In genomic region chr11:96252541-96253120, GRCm38 (mm10) we compare ENCODE assay signal across 13 mouse cellular contexts. TPM values are rescaled to one million over a fixed set of nuclear protein-coding genes. Genes with fewer than 3 reads are reported as not detected.
DNase-seq lines count a peak whose midpoint lies in the region; ATAC-seq and TF ChIP-seq lines count a peak whose summit lies in the region.
"Had no signal": no experiment of that assay in that cellular context is flagged by ENCODE, and none has a peak within 500 bp of the region (broad histone marks: within the 10 kb centered on the region; RNA-seq: fewer than 3 reads in every experiment).

No protein-coding gene starts in this region.

- H3K4me3 ChIP-seq in kidney, embryonic 16.5 days (ENCODE audit: low read length): peak overlapping the region; percentile 81
- no peak overlapping the region for H3K4me3 ChIP-seq in embryonic facial prominence, embryonic 10.5 days
- peak overlapping the region; percentile 77 for H3K4me3 ChIP-seq in kidney, postnatal 0 days (replicated peaks; ENCODE audit: low read depth, low read length)
- H3K4me3 ChIP-seq in neural tube, embryonic 13.5 days: peak overlapping the region; percentile 58
- no peak overlapping the region for H3K4me3 ChIP-seq in heart, embryonic 12.5 days
- H3K4me3 ChIP-seq: liver, embryonic 12.5 days had no signal

- peak overlapping the region; percentile 97 for H3K9ac ChIP-seq in kidney, embryonic 16.5 days (replicated peaks; ENCODE audit: low read length)
- peak overlapping the region; percentile 91 for H3K9ac ChIP-seq in kidney, postnatal 0 days (ENCODE audit: low read depth, low read length)
- peak overlapping the region; percentile 83 for H3K9ac ChIP-seq in neural tube, embryonic 13.5 days
- no peak overlapping the region for H3K9ac ChIP-seq in heart, embryonic 12.5 days
- H3K9ac ChIP-seq: liver, embryonic 12.5 days had no signal

- no peak for TF ChIP-seq CTCF in kidney, postnatal 0 days (IDR thresholded peaks at IDR 0.05; ENCODE audit: low read depth)

- H3K4me1 ChIP-seq in kidney, embryonic 16.5 days (ENCODE audit: insufficient read depth, low read length): peaks cover 48% of the 10 kb centered on the region
- peaks cover 4% of the 10 kb centered on the region; the same call in 1 of the 2 replicates for H3K4me1 ChIP-seq in embryonic facial prominence, embryonic 10.5 days
- H3K4me1 ChIP-seq in kidney, postnatal 0 days (replicated peaks; ENCODE audit: insufficient read depth, low read length): peaks cover 26% of the 10 kb centered on the region
- peaks cover 58% of the 10 kb centered on the region for H3K4me1 ChIP-seq in neural tube, embryonic 13.5 days (replicated peaks)
- peaks cover 3% of the 10 kb centered on the region; the same call in 1 of the 2 replicates for H3K4me1 ChIP-seq in heart, embryonic 12.5 days (replicated peaks)
- H3K4me1 ChIP-seq: liver, embryonic 12.5 days had no signal

- no peak for DNase-seq in kidney, adult 8-10 months
- peak; percentile 15 for DNase-seq in embryonic facial prominence, embryonic 10.5 days (ENCODE audit: low spot score)
- DNase-seq in kidney, postnatal 0 days (ENCODE audit: low spot score): no peak
- no peak for DNase-seq in cerebellum, postnatal 4 days (ENCODE audit: low spot score in 2 of 2)
- DNase-seq: heart, adult 11 months; heart, postnatal 14 days; thymus, postnatal 14 days had no signal

- H3K27ac ChIP-seq in kidney, embryonic 16.5 days (ENCODE audit: low read length): peak overlapping the region; percentile 94
- no peak overlapping the region for H3K27ac ChIP-seq in embryonic facial prominence, embryonic 10.5 days (replicated peaks)
- peak overlapping the region; percentile 92 for H3K27ac ChIP-seq in kidney, postnatal 0 days
- H3K27ac ChIP-seq in neural tube, embryonic 13.5 days (replicated peaks): peak overlapping the region; percentile 78
- no peak overlapping the region for H3K27ac ChIP-seq in heart, embryonic 12.5 days (ENCODE audit: poor library complexity, severe bottlenecking)
- H3K27ac ChIP-seq: liver, embryonic 12.5 days; macrophage had no signal

- H3K27me3 ChIP-seq in kidney, embryonic 16.5 days (ENCODE audit: insufficient read depth, low read length): no peaks in the 10 kb centered on the region
- H3K27me3 ChIP-seq in embryonic facial prominence, embryonic 10.5 days (replicated peaks; ENCODE audit: low read depth, poor library complexity, severe bottlenecking): peaks cover 100% of the 10 kb centered on the region
- no peaks in the 10 kb centered on the region for H3K27me3 ChIP-seq in kidney, postnatal 0 days (ENCODE audit: insufficient read depth, low read length)
- H3K27me3 ChIP-seq in neural tube, embryonic 13.5 days: peaks cover 65% of the 10 kb centered on the region
- H3K27me3 ChIP-seq in heart, embryonic 12.5 days (replicated peaks): peaks cover 100% of the 10 kb centered on the region

- no peaks in the 10 kb centered on the region for H3K36me3 ChIP-seq in kidney, embryonic 16.5 days (ENCODE audit: insufficient read depth, low read length)
- no peaks in the 10 kb centered on the region for H3K36me3 ChIP-seq in embryonic facial prominence, embryonic 10.5 days (replicated peaks)
- H3K36me3 ChIP-seq in kidney, postnatal 0 days (ENCODE audit: insufficient read depth, low read length): no peaks in the 10 kb centered on the region
- no peaks in the 10 kb centered on the region for H3K36me3 ChIP-seq in neural tube, embryonic 13.5 days
- H3K36me3 ChIP-seq in heart, embryonic 12.5 days: no peaks in the 10 kb centered on the region
- H3K36me3 ChIP-seq: liver, embryonic 12.5 days had no signal

- 10% methylated on average over 12 of the region's 12 CpGs for WGBS in kidney, embryonic 16.5 days
- 2% methylated on average over 12 of the region's 12 CpGs for WGBS in embryonic facial prominence, embryonic 10.5 days
- 9% methylated on average over 12 of the region's 12 CpGs for WGBS in kidney, postnatal 0 days
- WGBS in neural tube, embryonic 13.5 days: 2% methylated on average over 12 of the region's 12 CpGs
- WGBS in heart, embryonic 12.5 days: 6% methylated on average over 12 of the region's 12 CpGs

- ATAC-seq in kidney, embryonic 16.5 days (ENCODE audit: low FRiP score, low TSS enrichment): no peak
- no peak for ATAC-seq in kidney, postnatal 0 days (replicated peaks; ENCODE audit: low FRiP score, low read depth)
- ATAC-seq in neural tube, embryonic 13.5 days (ENCODE audit: low read depth): no peak
- ATAC-seq in heart, embryonic 12.5 days (ENCODE audit: insufficient number of reproducible peaks, low FRiP score): no peak
- ATAC-seq: liver, embryonic 12.5 days had no signal

- no peaks in the 10 kb centered on the region for H3K9me3 ChIP-seq in kidney, embryonic 16.5 days (ENCODE audit: low read length)
- H3K9me3 ChIP-seq in embryonic facial prominence, embryonic 10.5 days: no peaks in the 10 kb centered on the region
- H3K9me3 ChIP-seq in kidney, postnatal 0 days (replicated peaks; ENCODE audit: low read length): no peaks in the 10 kb centered on the region
- H3K9me3 ChIP-seq in neural tube, embryonic 13.5 days: no peaks in the 10 kb centered on the region
- no peaks in the 10 kb centered on the region for H3K9me3 ChIP-seq in heart, embryonic 12.5 days (replicated peaks)
- H3K9me3 ChIP-seq: liver, embryonic 12.5 days had no signal

- H3K4me2 ChIP-seq in kidney, embryonic 16.5 days (replicated peaks; ENCODE audit: low read depth, low read length): peak overlapping the region; percentile 66
- peak overlapping the region; percentile 65 for H3K4me2 ChIP-seq in kidney, postnatal 0 days (ENCODE audit: low read length)
- peak overlapping the region; percentile 64 for H3K4me2 ChIP-seq in neural tube, embryonic 13.5 days
- H3K4me2 ChIP-seq in heart, embryonic 12.5 days: no peak overlapping the region
- H3K4me2 ChIP-seq: liver, embryonic 12.5 days had no signal

RNA-seq across cellular contexts. Expression of gene Hoxb9, which starts 18.6 kb away (rescaled TPM):
- 21.5 and 24.5 TPM in 2 replicates for polyA plus RNA-seq in kidney, embryonic 16.5 days (2015; fragmentation: Nextera tagmentation; extraction: Ambion mirVana)
- polyA plus RNA-seq in embryonic facial prominence, embryonic 10.5 days (2016; fragmentation: Nextera tagmentation; extraction: Ambion mirVana): not detected in 2 replicates
- polyA plus RNA-seq in kidney, postnatal 0 days (2015; fragmentation: Nextera tagmentation; extraction: Ambion mirVana): 22.6 and 23.1 TPM in 2 replicates
- 72.9 and 74.7 TPM in 2 replicates for polyA plus RNA-seq in neural tube, embryonic 13.5 days (2015; fragmentation: Nextera tagmentation; extraction: Ambion mirVana)
- polyA plus RNA-seq in heart, embryonic 12.5 days (2016; fragmentation: Nextera tagmentation; extraction: Ambion mirVana): 0.06 TPM in 1 of 2 replicates, not detected in the other
- polyA plus RNA-seq: cortical plate, adult 2 months; liver, embryonic 12.5 days; macrophage had no signal

RNA-seq across cellular contexts. Expression of gene Hoxb8, which starts 29.1 kb away (rescaled TPM):
- polyA plus RNA-seq in kidney, embryonic 16.5 days (2015; fragmentation: Nextera tagmentation; extraction: Ambion mirVana): 9.5 and 12.9 TPM in 2 replicates
- polyA plus RNA-seq in embryonic facial prominence, embryonic 10.5 days (2016; fragmentation: Nextera tagmentation; extraction: Ambion mirVana): not detected in 2 replicates
- 8.7 and 12.2 TPM in 2 replicates for polyA plus RNA-seq in kidney, postnatal 0 days (2015; fragmentation: Nextera tagmentation; extraction: Ambion mirVana)
- 81.7 and 114 TPM in 2 replicates for polyA plus RNA-seq in neural tube, embryonic 13.5 days (2015; fragmentation: Nextera tagmentation; extraction: Ambion mirVana)
- 0.06 TPM in 1 of 2 replicates, not detected in the other for polyA plus RNA-seq in heart, embryonic 12.5 days (2016; fragmentation: Nextera tagmentation; extraction: Ambion mirVana)
- polyA plus RNA-seq: cortical plate, adult 2 months; liver, embryonic 12.5 days; macrophage had no signal

RNA-seq across cellular contexts. Expression of gene Hoxb7, which starts 33.8 kb away (rescaled TPM):
- polyA plus RNA-seq in kidney, embryonic 16.5 days (2015; fragmentation: Nextera tagmentation; extraction: Ambion mirVana): 60.9 and 68.3 TPM in 2 replicates
- not detected in 2 replicates for polyA plus RNA-seq in embryonic facial prominence, embryonic 10.5 days (2016; fragmentation: Nextera tagmentation; extraction: Ambion mirVana)
- polyA plus RNA-seq in kidney, postnatal 0 days (2015; fragmentation: Nextera tagmentation; extraction: Ambion mirVana): 56.1 and 58.9 TPM in 2 replicates
- polyA plus RNA-seq in neural tube, embryonic 13.5 days (2015; fragmentation: Nextera tagmentation; extraction: Ambion mirVana): 124 and 125 TPM in 2 replicates
- 0.14 and 0.22 TPM in 2 replicates for polyA plus RNA-seq in heart, embryonic 12.5 days (2016; fragmentation: Nextera tagmentation; extraction: Ambion mirVana)
- polyA plus RNA-seq: cortical plate, adult 2 months; macrophage had no signal

RNA-seq across cellular contexts. Expression of gene Hoxb6, which starts 39.6 kb away (rescaled TPM):
- polyA plus RNA-seq in kidney, embryonic 16.5 days (2015; fragmentation: Nextera tagmentation; extraction: Ambion mirVana): 50.3 and 55.7 TPM in 2 replicates
- polyA plus RNA-seq in embryonic facial prominence, embryonic 10.5 days (2016; fragmentation: Nextera tagmentation; extraction: Ambion mirVana): 0.15 TPM in 1 of 2 replicates, not detected in the other
- 45.0 and 47.8 TPM in 2 replicates for polyA plus RNA-seq in kidney, postnatal 0 days (2015; fragmentation: Nextera tagmentation; extraction: Ambion mirVana)
- 171 and 174 TPM in 2 replicates for polyA plus RNA-seq in neural tube, embryonic 13.5 days (2015; fragmentation: Nextera tagmentation; extraction: Ambion mirVana)
- 0.62 TPM in 1 of 2 replicates, not detected in the other for polyA plus RNA-seq in heart, embryonic 12.5 days (2016; fragmentation: Nextera tagmentation; extraction: Ambion mirVana)
- polyA plus RNA-seq: cortical plate, adult 2 months; macrophage had no signal

RNA-seq across cellular contexts. Expression of gene Hoxb5, which starts 50.5 kb away (rescaled TPM):
- 19.2 and 24.3 TPM in 2 replicates for polyA plus RNA-seq in kidney, embryonic 16.5 days (2015; fragmentation: Nextera tagmentation; extraction: Ambion mirVana)
- polyA plus RNA-seq in embryonic facial prominence, embryonic 10.5 days (2016; fragmentation: Nextera tagmentation; extraction: Ambion mirVana): 0.07 and 0.28 TPM in 2 replicates
- 10.2 and 12.9 TPM in 2 replicates for polyA plus RNA-seq in kidney, postnatal 0 days (2015; fragmentation: Nextera tagmentation; extraction: Ambion mirVana)
- polyA plus RNA-seq in neural tube, embryonic 13.5 days (2015; fragmentation: Nextera tagmentation; extraction: Ambion mirVana): 67.1 and 88.3 TPM in 2 replicates
- polyA plus RNA-seq in heart, embryonic 12.5 days (2016; fragmentation: Nextera tagmentation; extraction: Ambion mirVana): 0.14 and 1.9 TPM in 2 replicates
- polyA plus RNA-seq: cortical plate, adult 2 months; macrophage had no signal

Comparison
In these comparisons a context has a peak if more than half of its experiments do, and no peak if none do; other contexts are left out.
1. H3K27ac ChIP-seq: peak in kidney, embryonic 16.5 days (single experiment), kidney, postnatal 0 days (single experiment) and neural tube, embryonic 13.5 days (single experiment); none in embryonic facial prominence, embryonic 10.5 days (single experiment) and heart, embryonic 12.5 days (single experiment).
2. H3K4me3 ChIP-seq: peak in kidney, embryonic 16.5 days (single experiment), kidney, postnatal 0 days (single experiment) and neural tube, embryonic 13.5 days (single experiment); none in embryonic facial prominence, embryonic 10.5 days (single experiment) and heart, embryonic 12.5 days (single experiment).
3. RNA of gene Hoxb9, which starts 18.6 kb away (polyA plus RNA-seq): 72.9 to 74.7 TPM in neural tube, embryonic 13.5 days, 22.6 to 23.1 TPM in kidney, postnatal 0 days and 21.5 to 24.5 TPM in kidney, embryonic 16.5 days; 0.06 TPM in heart, embryonic 12.5 days and not detected in embryonic facial prominence, embryonic 10.5 days; every median in the first group is over 10 times any median in the second.
4. RNA of gene Hoxb7, which starts 33.8 kb away (polyA plus RNA-seq): 124 to 125 TPM in neural tube, embryonic 13.5 days, 60.9 to 68.3 TPM in kidney, embryonic 16.5 days and 56.1 to 58.9 TPM in kidney, postnatal 0 days; 0.14 to 0.22 TPM in heart, embryonic 12.5 days and not detected in embryonic facial prominence, embryonic 10.5 days; every median in the first group is over 10 times any median in the second.